Mouse (Mus musculus) forebrain, embryonic 16.5 days (tissue): ENCODE measurements around the gene Hsd17b6. TPM values are rescaled to one million over a fixed set of nuclear protein-coding genes. Genes with fewer than 3 reads are reported as not detected.
"Not testable (repeated sequence)": the region's sequence is repeated elsewhere in the genome, so short reads cannot be mapped to it uniquely, and the experiment has no call there.

Source experiments
- ATAC-seq: fragments of 200-750 bp; cut with Nextera tagmentation; 2 replicates; pipeline ENCODE4 v1.8.0; 2017; ENCODE audit warnings: mild to moderate bottlenecking, moderate library complexity
- H3K27ac ChIP-seq: fragments of 300-500 bp; sonication (generic); 2 replicates; pipeline ENCODE4 v1.5.1; 2014; ENCODE audit warnings: low read length, control low read depth
- H3K27me3 ChIP-seq: fragments of 300-500 bp; sonication (generic); replicated peaks from 2 replicates; pipeline ENCODE4 v1.6.1; 2014; ENCODE audit warnings: low read length; ENCODE audit not compliant: control insufficient read depth, insufficient read depth
- H3K36me3 ChIP-seq: fragments of 300-500 bp; sonication (generic); 2 replicates; pipeline ENCODE4 v1.6.1; 2014; ENCODE audit not compliant: control insufficient read depth, insufficient read depth
- H3K4me1 ChIP-seq: fragments of 300-500 bp; sonication (generic); replicated peaks from 2 replicates; pipeline ENCODE4 v1.6.1; 2014; ENCODE audit warnings: low read length; ENCODE audit not compliant: control insufficient read depth, insufficient read depth
- H3K4me2 ChIP-seq: fragments of 300-500 bp; sonication (generic); 2 replicates; pipeline ENCODE4 v1.6.1; 2014; ENCODE audit warnings: mild to moderate bottlenecking, low read length, control low read depth
- H3K4me3 ChIP-seq: fragments of 300-500 bp; sonication (generic); replicated peaks from 2 replicates; pipeline ENCODE4 v1.5.1; 2014; ENCODE audit warnings: mild to moderate bottlenecking, low read length, control low read depth
- H3K9ac ChIP-seq: fragments of 300-500 bp; sonication (generic); replicated peaks from 2 replicates; pipeline ENCODE4 v1.6.1; 2014; ENCODE audit warnings: low read depth, low read length, control low read depth
- H3K9me3 ChIP-seq: fragments of 300-500 bp; sonication (generic); 2 replicates; pipeline ENCODE4 v1.6.1; 2016; ENCODE audit warnings: low read length; ENCODE audit not compliant: control insufficient read depth
- WGBS: fragments of 180-500 bp; shearing (Covaris S2); extraction: QIAGEN DNeasy Blood & Tissue Kit; methylation state at CpG from one replicate; pipeline ENCODE4 v1.1.7; 2014; 5-methylcytosine and 5-hydroxymethylcytosine counted together
- polyA plus RNA-seq: library from polyadenylated mRNA; unstranded; fragments of >200 nt; fragmentation: Nextera tagmentation; extraction: Ambion mirVana; gene quantifications from 2 replicates; pipeline ENCODE4 v1.2.1, GENCODE M21; 2015

The Hsd17b6 gene
- not detected in 2 replicates for polyA plus RNA-seq

DNA sequence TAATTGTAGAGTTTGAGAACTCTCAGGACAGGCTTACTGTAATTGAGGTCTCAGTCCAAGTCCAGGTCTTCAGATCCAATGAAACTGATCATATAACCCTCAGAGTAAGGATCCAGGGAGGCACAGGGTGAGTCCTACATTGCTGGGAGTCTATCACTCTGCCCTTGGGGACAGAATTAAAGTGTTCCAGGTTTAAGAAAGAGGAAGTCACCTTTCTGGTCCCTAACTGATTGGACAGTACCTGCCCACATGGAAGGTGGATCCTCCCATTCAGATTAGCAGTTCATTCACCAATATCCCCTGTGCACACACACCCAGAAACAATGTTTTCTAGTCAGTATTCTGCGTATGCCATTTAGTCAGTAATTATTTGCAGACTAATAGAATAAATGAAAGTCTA lies at the start of gene Hsd17b6:
TSS of gene Hsd17b6 (minus strand) at position 166 of the 400 bp plus-strand sequence.
- WGBS: 93% methylated on average over 1 of the region's 1 CpGs
- H3K27ac ChIP-seq: no peak within 1 kb of the TSS
- no peaks in the 10 kb centered on the region for H3K4me1 ChIP-seq
- no peaks in the 10 kb centered on the region for H3K36me3 ChIP-seq
- H3K27me3 ChIP-seq: no peaks in the 10 kb centered on the region
- no peak within 1 kb of the TSS for H3K4me3 ChIP-seq
- ATAC-seq: no peak
- no peaks in the 10 kb centered on the region for H3K9me3 ChIP-seq
- no peak within 1 kb of the TSS for H3K4me2 ChIP-seq
- H3K9ac ChIP-seq: no peak within 1 kb of the TSS

DNA sequence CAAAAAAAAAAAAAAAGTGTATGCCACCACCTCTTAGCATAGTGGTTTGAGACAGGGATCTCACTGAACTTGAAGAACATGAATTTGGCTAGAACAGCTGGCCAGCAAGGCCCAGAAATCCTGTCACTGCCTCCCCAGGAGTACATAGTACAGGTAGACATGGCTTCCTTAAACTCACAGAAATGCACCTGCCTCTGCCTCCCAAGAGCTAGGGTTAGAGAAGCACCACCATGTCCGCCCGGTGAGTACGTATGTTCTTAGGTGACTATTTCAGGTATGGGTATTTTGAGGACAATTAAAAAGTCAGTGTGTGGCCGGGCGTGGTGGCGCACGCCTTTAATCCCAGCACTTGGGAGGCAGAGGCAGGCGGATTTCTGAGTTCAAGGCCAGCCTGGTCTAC lies 45.6 kb upstream of the Hsd17b6 start:
- H3K27me3 ChIP-seq: no peaks in the 10 kb centered on the region
- peaks cover 5% of the 10 kb centered on the region for H3K4me1 ChIP-seq
- H3K9ac ChIP-seq: no peak overlapping the region
- H3K9me3 ChIP-seq: no peaks in the 10 kb centered on the region
- peaks cover 15% of the 10 kb centered on the region for H3K36me3 ChIP-seq
- 94% methylated on average over 8 of the region's 8 CpGs for WGBS
- no peak for ATAC-seq
- no peak overlapping the region for H3K4me3 ChIP-seq
- no peak overlapping the region for H3K27ac ChIP-seq
- H3K4me2 ChIP-seq: no peak overlapping the region

DNA sequence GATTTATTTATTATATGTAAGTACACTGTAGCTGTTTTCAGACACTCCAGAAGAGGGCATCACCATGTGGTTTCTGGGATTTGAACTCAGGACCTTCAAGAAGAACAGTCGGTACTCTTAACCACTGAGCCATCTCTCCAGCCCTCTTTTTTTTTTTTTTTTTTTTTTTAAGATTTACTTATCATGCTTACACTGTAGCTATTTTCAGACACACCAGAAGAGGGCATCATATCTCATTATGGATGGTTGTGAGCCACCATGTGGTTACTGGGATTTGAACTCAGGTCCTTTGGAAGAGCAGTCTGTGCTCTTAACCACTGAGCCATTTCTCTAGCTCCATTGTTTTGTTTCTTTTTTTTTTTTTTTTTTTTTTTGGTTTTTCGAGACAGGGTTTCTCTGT lies 44.7 kb upstream of the Hsd17b6 start:
- H3K4me1 ChIP-seq, H3K9me3 ChIP-seq, H3K4me2 ChIP-seq, ATAC-seq, H3K4me3 ChIP-seq, H3K9ac ChIP-seq, H3K27me3 ChIP-seq, H3K27ac ChIP-seq: not testable (repeated sequence)
- WGBS: 100% methylated on average over 1 of the region's 2 CpGs
- peaks cover 20% of the 10 kb centered on the region for H3K36me3 ChIP-seq

DNA sequence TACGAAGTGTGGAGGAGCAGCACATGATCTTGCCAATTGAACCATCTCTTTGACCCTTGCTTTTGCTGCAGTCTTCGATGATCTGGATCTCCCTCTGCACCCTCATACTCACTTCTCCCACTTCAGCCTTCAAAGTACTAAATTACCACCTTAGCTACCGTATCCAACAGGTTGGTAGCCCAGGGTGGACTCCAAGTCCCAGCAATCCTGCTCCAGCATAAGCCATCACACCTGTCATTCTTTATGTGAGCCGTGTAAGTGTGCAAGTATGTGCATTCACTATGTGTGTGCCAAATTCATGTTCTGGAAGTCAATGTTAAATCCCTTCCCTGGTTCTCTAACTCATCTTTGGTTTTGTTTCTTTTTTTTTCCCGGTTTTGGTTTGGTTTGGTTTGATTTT lies 44.2 kb upstream of the Hsd17b6 start:
- no peaks in the 10 kb centered on the region for H3K27me3 ChIP-seq
- H3K27ac ChIP-seq: no peak overlapping the region
- peaks cover 24% of the 10 kb centered on the region for H3K36me3 ChIP-seq
- ATAC-seq: no peak
- no peak overlapping the region for H3K9ac ChIP-seq
- H3K4me1 ChIP-seq: no peaks in the 10 kb centered on the region
- H3K9me3 ChIP-seq: no peaks in the 10 kb centered on the region
- no peak overlapping the region for H3K4me3 ChIP-seq
- no peak overlapping the region for H3K4me2 ChIP-seq
- 95% methylated on average over 5 of the region's 5 CpGs for WGBS

DNA sequence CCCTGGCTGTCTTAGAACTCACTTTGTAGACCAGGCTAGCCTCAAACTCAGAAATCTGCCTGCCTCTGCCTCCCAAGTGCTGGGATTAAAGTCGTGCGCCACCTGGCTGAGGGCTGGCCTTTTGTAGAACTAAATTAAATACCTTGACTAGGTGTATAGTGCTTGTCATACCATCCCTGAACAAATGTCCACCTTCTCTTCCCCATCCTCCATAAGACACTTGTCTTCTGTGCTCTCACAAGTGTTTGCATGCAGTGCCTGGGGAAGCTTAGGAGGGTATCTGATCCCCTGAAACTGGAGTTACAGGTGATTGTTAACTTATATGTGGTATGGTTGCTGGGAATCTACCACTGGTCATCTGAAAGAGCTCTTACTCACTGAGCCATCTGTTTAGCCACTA lies 42.9 kb upstream of the Hsd17b6 start:
- H3K27me3 ChIP-seq: no peaks in the 10 kb centered on the region
- H3K9ac ChIP-seq: no peak overlapping the region
- H3K4me1 ChIP-seq: no peaks in the 10 kb centered on the region; the same call in 1 of the 2 replicates
- H3K9me3 ChIP-seq: no peaks in the 10 kb centered on the region
- WGBS: 90% methylated on average over 2 of the region's 2 CpGs
- no peak for ATAC-seq
- no peak overlapping the region for H3K27ac ChIP-seq
- H3K4me2 ChIP-seq: no peak overlapping the region
- H3K4me3 ChIP-seq: no peak overlapping the region
- peaks cover 35% of the 10 kb centered on the region for H3K36me3 ChIP-seq

DNA sequence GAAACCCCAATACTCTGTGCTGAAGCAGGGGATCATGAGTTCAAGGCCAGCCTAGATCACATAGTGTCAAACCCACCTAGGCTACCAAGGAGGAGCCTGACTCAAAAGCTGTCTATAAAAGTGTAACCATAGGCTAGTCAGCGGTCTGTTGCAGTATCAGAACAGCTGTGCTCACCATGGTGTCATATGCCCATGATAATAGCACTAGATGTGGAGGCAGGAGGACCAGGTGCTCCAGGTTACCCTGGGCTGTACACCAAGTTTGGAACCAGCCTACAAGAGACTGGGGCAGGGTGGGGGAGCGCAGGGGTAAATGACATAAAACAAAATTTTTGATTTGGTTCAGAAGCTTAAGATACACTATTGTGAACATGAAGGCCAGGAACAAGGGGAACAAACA lies 42.3 kb upstream of the Hsd17b6 start:
- 93% methylated on average over 2 of the region's 2 CpGs for WGBS
- Histone ChIP-seq H3K9me3 (no peaks in the 10 kb centered on the region), H3K4me2 (no peak overlapping the region), H3K36me3 (peaks cover 35% of the 10 kb centered on the region), H3K27ac (no peak overlapping the region), H3K27me3 (no peaks in the 10 kb centered on the region), H3K4me1 (no peaks in the 10 kb centered on the region; the same call in 1 of the 2 replicates), H3K4me3 (no peak overlapping the region), H3K9ac (no peak overlapping the region)
- ATAC-seq: no peak

DNA sequence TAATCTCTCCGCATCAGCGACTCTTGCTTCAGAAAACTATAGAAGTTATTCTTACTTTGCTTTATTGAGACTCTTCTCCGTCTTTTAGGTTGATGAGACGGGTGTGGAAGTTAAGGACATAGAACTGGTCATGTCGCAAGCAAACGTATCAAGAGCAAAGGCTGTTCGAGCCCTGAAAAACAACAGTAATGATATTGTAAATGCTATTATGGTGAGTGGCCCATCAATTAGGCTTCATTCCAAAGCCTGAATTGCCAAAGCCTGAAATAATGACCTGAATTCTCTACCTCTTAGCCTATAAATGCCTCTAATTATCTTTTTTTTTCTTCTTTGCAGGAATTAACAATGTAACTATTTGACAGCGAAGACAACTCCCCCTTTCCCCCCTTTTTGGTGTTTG lies 40.7 kb upstream of the Hsd17b6 start:
- Histone ChIP-seq H3K9ac (no peak overlapping the region), H3K27me3 (no peaks in the 10 kb centered on the region), H3K4me1 (no peaks in the 10 kb centered on the region; the same call in 1 of the 2 replicates), H3K4me3 (no peak overlapping the region), H3K27ac (no peak overlapping the region), H3K9me3 (no peaks in the 10 kb centered on the region), H3K36me3 (peaks cover 35% of the 10 kb centered on the region), H3K4me2 (no peak overlapping the region)
- ATAC-seq: no peak
- 77% methylated on average over 8 of the region's 8 CpGs for WGBS

DNA sequence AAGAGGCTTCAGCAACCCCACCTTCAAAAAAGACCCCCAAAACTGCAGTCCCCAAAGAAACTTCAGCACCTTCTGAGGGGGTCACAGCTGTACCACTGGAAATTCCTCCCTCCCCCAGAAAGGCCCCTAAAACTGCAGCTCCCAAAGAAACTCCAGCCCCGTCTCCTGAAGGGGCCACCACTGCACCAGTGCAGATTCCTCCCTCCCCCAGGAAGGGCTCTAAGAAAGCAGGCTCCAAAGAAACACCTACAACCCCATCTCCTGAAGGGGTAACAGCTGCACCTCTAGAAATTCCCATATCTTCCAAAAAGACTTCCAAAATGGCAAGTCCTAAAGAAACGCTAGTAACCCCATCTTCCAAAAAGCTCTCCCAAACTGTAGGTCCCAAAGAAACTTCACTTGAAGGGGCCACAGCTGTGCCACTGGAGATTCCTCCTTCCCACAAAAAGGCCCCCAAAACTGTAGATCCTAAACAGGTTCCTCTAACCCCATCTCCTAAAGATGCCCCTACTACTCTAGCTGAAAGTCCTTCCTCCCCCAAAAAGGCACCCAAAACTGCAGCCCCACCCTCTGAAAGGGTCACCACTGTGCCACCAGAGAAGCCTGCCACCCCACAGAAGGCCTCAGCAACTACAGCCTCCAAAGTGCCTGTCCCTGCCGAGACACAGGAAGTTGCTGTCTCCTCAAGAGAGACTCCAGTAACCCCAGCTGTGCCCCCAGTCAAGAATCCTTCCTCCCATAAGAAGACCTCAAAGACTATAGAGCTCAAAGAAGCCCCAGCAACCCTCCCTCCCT lies 35.8 kb upstream of the Hsd17b6 start:
- no peak overlapping the region for H3K9ac ChIP-seq

DNA sequence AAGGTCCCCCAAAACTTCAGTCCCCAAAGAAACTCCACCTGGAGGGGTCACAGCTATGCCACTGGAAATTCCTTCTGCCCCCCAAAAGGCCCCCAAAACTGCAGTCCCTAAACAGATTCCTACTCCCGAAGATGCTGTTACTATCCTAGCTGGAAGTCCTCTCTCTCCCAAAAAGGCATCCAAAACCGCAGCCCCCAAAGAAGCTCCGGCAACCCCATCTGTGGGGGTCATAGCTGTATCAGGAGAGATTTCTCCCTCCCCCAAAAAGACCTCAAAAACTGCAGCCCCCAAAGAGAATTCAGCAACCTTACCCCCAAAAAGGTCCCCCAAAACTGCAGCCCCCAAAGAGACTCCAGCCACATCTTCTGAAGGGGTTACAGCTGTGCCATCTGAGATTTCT lies 35.1 kb upstream of the Hsd17b6 start:
- H3K27ac ChIP-seq: no peak overlapping the region
- H3K4me3 ChIP-seq: no peak overlapping the region
- H3K36me3 ChIP-seq: peaks cover 29% of the 10 kb centered on the region
- no peak overlapping the region for H3K9ac ChIP-seq
- H3K27me3 ChIP-seq: no peaks in the 10 kb centered on the region
- H3K9me3 ChIP-seq: no peaks in the 10 kb centered on the region
- 92% methylated on average over 3 of the region's 3 CpGs for WGBS
- no peak for ATAC-seq
- H3K4me1 ChIP-seq: peaks cover 9% of the 10 kb centered on the region
- no peak overlapping the region for H3K4me2 ChIP-seq

More for the DNA sequence above, 35.8 kb upstream of the Hsd17b6 start:
- peaks cover 3% of the 10 kb centered on the region for H3K4me1 ChIP-seq
- no peak overlapping the region for H3K4me3 ChIP-seq
- H3K27me3 ChIP-seq: no peaks in the 10 kb centered on the region
- 74% methylated on average over 3 of the region's 3 CpGs for WGBS
- no peak for ATAC-seq
- no peaks in the 10 kb centered on the region for H3K9me3 ChIP-seq
- H3K4me2 ChIP-seq: no peak overlapping the region
- H3K36me3 ChIP-seq: peaks cover 36% of the 10 kb centered on the region
- H3K27ac ChIP-seq: no peak overlapping the region
